Mouse (Mus musculus) CH12F3 (cell line): ENCODE data around the gene Tnf.

Experiments
- in situ Hi-C: fragments of 300-500 bp; cut with MboI; formaldehyde crosslinking; loops from 2 replicates; pipeline ENCODE4 v1.14.3; 2020; ENCODE audit warnings: low sequenced_read_pairs

Gene Tnf

DNA sequence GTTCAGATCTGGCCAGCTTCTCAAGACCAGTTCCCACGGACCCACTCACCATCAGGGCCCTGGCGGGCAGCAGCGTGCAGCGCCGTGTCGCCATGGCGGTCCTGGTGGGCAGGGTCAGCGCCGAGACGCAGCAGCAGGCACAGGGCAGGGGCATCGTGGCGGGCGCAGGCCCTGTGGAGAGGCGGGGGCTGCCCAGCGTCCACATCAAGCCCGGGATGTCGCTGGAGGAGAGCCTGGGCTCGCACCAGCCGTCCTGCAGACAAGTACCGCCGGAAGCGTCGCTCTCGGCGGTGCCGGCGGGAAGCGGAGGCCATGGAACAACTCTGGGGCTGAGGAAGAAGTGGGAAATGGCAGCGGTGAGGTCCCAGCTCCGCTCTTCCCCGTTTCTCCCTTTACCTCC, 33.1 kb upstream of the Tnf start:
- in situ Hi-C loops, result loop anchor here (5.0 kb wide), 1 partner anchor 68 kb away; no protein-coding TSS in a partner anchor

DNA sequence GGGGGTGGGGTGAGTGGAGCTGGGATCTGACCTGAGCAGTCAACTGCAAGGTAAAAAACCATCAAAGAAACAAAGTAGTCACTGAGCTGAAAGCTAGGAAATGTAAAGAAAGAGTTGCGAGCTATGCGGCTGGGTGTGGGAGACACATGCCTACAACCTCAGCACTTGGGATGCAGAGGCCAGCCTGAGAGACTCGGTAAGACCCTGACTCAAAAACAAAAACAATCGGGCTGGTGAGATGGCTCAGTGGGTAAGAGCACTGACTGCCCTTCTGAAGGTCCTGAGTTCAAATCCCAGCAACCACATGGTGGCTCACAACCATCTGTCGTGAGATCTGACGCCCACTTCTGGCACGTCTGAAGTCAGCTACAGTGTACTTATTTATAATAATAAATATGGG, 32.3 kb upstream of the Tnf start:
- in situ Hi-C loops, result loop anchor here (5.0 kb wide), 1 partner anchor 67 kb away; no protein-coding TSS in a partner anchor

DNA sequence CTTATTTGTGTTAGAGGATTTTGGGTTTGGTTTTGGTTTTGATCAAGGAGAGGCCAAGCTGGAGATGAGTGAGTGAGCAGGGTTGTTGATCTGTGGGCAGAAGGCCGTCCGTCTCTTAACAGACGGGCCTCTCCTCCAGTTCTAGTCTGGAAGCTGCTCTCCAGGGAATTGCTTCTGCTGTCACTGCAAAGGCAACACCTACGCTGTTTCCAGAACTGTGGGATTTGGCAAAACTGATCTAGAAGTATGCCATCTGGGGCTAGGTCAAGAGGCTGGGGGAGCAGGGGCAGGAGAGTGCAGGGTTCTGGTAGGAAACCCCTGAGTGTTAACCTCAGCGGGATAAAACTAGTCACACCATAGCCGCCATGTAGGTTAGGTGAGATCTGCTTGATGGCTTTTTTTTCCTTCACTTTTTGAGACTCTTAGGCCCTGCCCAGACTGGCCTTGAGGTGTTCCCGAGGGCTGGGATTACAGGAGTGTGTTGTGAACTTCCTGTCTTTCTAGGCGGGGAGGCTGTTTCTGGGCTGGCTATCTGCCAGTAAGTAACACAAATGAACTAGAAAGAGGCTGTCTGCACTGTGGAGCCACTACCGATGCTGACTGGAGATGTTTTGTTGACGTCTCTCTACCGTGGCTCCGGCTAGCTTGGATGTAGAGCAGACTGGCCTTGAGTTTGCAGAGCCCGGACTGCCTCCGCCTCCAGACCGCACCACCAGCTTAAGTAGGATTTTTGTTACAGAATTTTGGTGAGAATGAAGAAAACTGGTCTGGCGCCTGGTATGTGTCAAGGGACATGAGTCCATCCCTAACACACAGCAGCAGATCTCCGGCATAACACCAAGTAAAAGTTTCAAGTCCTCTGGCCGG, 31.5 kb upstream of the Tnf start, which contains the start of gene Atp6v1g2:
Gene Atp6v1g2 (plus strand): TSS at position 547 of the 867 bp plus-strand sequence.
- in situ Hi-C loops, result loop anchor here (5.0 kb wide), 1 partner anchor 66 kb away; no protein-coding TSS in a partner anchor

DNA sequence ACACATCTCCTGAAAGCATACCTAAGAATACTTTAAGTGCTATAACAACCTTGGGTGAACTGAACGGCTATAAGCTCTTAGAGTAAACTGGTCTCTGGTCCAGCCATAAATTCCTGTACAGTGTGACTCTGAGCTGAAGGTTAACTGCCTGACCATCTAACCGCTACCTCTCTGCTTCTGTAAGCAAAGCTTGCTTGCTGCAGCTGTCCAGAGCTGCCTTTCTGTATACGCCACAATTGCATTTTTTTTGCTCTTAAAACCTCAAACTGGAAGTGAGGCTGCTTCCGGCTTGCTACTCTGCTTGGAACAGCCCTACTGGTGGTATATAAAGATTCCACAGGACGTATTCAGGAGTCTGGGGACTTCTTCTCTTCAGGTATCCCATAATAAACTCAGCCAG, 30.9 kb upstream of the Tnf start:
- in situ Hi-C loops, result loop anchor here (5.0 kb wide), 1 partner anchor 65 kb away; no protein-coding TSS in a partner anchor

DNA sequence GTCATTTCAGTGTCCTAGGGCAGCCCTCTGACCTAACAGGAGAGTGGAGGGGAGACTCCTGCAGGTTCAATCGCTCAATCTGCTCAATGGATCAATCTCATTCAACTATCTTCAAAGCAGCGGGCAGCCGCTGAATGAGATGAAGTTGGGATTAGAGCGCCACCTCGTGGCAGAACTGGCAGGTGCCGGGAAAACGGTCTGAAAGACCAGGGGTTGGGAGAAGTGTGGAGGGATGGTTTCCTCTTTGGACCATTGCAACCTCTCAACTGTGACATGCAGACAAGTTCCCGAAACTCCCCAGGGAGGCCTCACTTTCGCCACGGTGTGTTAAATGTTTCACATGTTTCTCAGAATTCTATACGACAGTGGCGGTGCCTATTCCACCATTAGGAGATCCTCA, 30.2 kb upstream of the Tnf start:
- in situ Hi-C loops, result loop anchor here (5.0 kb wide), 1 partner anchor 65 kb away; no protein-coding TSS in a partner anchor

DNA sequence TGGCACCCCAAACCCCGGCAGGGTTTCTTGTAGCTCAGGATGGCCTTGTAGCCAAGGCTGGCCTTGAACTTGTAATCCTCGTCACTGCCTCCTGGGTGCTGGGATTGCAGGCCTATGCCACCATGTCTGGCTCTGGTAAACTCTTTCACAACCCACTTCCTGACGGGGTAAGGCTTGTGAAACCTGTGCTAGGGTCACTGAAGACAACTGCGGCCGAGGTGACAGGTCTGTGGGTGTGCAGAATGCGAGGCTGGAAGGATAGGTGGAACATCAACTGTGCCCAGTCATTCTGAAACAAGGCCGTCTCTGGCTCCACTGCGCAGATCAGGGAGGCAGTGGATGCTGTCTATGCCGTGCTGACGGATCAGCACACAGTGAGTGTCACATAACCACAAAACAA, 29.2 kb upstream of the Tnf start:
- in situ Hi-C loops, result loop anchor here (5.0 kb wide), 1 partner anchor 64 kb away; no protein-coding TSS in a partner anchor

DNA sequence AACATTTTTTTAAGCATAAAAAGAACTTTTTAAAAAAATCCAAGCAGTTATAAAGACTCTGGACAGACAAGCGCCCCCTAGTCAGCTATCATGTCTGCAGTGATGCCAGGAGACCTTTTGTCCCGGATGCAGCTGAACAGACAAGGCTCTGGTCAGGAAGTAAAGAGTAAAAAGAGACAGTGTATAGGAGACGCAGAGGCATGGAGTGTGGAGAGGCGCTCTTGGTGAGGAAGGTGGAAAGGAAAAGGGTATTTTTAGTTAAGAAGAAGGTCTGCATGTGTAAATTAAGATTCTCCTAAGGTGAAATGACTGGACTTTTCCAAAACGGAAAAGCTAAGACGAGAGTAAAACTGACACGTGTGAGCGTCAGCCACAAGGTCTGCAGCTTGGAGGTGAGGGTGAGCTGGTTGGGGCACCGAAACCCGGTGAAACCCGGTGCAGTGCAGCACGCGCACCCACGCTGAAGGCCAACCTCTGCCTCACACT, 24.8 kb upstream of the Tnf start:
- in situ Hi-C loops, result no loop called here

DNA sequence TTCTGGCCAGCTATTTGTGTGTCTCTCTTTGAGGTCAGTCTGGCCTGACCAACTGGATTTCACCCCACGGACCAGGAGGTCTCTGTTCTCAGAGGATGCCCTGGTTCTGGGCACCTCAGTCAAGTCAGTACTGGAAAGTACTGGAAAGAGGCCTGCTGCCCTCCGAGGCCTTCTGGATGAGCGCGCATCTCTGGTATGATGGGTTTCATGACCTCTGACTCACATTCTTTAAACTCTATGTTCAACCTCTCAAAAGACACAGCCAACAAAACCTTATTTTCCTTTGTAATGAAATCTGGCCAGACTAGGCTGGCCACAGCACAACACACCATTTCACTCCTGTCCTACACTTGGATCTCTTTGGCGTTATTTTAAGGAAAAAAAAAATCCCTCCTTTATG, 23.6 kb upstream of the Tnf start:
- in situ Hi-C loops, result no loop called here

DNA sequence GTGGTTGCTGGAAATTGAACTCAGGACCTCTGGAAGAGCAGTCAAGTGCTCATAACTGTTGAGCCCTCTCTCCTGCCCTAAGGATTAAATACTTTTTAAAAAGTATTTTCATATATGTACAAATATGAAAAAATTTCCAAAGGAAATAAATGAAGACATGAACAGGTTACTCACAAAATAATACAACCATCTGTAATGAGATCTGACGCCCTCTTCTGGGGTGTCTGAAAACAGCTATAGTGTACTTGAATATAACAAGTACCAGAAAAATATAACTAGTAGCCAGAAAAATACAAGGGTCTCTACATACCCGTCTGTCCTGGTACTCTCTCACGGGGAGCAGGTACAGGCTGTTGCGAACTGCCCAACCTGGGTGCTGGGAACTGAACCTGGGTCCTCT, 22.8 kb upstream of the Tnf start:
- in situ Hi-C loops, result no loop called here

DNA sequence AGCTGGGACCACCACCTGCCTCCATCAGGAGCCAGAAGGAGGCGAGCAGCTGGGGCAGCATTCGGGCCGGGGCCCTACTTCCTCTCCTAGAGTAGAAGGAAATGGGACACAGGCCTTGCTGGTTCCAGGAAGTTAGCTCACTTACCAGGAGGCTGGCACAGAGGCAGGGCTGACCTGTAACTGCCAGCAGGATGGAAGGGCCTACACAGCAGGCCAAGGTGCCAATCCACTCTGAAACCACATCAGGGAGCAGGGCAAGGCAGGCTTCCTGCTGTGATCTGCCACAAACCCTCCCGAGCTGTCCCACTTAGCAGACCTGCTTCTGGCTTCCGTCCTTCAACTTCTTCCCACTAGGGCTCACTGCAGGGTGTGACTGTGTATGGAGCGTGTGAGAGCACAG, 20.5 kb upstream of the Tnf start:
- in situ Hi-C loops, result no loop called here

DNA sequence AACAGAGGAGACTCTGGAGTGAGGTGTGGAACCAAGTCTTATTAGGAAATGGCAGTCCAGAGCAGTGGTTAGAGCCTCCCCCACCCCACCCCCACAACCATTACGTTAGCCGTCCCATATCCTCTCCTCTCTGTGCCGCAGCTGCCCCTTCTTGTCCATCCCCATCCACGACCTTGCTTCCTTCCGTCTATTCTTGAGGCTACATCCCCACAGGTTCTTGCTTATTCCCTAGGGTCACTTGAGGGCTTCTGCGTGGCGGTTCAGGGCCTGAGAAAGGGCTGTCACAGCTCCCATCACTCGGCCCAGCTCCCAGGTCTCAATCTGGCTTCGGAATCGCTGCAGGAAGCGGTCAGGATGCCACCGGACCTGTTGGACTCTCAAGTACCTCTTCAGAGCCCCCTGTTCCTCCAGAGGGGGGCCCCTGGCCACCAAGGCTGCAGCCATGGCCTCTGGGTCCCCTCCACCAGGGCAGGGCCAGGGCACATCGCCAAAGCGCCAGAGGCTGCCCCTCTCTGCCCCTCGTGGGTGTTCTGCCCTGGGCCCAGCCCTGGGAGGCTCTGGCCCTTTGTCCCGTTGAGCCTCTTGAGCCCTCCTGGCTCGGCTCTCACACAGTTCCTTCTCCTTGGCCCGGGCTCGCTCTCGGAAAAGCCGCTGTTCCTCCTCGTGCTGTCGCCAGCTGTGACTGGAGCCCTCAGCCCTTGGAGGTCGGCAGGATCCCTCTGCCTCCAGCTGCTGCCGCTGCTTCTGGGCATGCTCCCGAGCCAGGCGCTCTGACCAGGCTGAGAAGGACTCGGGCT, 18.5 kb upstream of the Tnf start, which contains the start of gene Gm16181:
Gene Gm16181 (plus strand): TSS at position 679 of the 797 bp plus-strand sequence.
- in situ Hi-C loops, result no loop called here

DNA sequence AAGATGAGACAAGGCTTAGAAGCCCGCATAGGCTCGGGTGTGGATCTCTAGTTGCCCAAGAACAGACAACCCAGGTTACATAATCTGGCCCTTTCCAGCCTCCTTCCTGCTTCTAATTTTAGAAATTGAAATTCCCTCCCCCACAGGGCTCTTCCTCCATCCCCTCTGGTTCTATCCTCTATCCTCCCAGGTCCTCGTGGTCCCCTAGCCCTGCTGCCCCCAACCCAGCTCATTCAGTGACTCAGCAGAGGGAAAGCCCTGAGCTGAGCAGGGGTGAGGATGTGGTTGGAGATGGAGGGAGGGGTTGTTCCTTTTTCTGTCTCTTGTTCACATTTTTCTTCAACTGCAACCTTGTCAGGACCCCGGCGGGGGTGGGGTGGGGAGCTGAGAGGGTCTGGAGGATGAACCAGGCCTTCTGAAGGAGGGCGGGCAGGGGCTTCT, 17.8 kb upstream of the Tnf start:
- in situ Hi-C loops, result no loop called here

DNA sequence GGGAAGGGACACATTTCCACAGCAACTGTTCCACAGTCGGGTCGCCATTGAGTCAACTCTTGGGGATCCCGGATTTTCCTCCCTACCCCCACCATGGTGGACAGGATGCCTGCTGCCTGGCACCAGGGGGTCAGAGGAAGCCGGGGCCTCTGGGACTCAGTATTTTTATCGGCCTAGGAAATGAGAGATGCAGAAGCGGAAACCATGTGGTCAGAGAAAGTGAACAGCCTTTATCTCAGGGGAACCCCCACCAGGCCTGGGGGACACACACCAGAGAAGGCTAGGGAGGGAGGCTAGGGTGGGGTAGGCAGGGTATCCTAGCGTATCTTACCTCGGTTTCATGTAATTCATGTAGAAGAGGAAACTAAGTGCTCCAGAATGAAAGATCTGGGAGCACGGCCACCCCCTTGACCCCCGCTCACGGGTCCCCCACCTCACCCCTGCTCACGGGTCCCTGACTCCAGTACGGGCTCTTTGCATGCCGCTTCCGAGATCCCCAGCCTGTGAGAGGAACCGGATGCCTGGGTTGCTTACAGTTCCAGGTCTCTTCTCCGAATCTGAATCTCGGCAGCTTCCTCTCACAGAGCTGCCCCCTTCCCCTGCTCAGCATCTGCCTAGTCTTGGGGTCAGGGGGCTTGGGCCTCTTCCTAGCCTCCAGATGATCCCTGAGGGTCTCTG, 16.8 kb upstream of the Tnf start:
- in situ Hi-C loops, result no loop called here

DNA sequence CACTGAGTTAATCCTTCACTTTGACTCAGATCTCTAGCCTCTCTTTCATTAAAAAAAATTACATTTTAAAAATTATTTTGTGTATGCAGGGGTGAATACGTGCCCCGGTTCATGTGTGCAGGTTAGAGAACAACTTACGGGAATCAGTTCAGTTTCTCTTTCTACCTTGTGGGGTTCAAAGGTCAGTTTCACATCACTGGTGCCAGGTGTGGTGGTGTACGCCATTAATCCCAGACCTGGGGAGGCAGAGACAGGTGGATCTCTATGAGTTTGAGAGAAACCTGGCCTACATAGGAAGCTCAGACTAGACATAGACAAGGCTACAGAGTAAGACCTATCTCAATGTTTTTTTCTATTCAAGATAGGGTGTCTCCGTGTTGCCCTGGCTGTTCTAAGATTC, 11.3 kb upstream of the Tnf start:
- in situ Hi-C loops, result no loop called here

DNA sequence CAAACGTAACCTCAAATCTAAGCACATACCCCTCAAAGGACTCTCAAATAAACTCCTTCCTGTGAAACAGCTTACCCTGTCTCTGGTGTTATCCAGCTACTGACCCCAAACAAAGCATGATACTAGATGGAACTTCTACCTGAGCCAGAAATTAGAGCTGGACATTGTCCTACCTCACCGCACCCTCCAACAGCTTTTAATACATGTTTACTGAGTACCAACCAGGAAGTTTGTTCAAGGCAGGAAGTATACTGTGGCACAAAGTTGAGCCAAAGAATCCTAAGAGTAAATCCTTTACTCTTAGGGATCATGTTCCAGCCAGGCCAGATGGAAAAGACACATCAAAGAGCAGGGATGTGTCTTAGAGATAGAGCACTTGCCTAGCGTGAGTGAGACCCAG, 8.8 kb upstream of the Tnf start:
- in situ Hi-C loops, result no loop called here

DNA sequence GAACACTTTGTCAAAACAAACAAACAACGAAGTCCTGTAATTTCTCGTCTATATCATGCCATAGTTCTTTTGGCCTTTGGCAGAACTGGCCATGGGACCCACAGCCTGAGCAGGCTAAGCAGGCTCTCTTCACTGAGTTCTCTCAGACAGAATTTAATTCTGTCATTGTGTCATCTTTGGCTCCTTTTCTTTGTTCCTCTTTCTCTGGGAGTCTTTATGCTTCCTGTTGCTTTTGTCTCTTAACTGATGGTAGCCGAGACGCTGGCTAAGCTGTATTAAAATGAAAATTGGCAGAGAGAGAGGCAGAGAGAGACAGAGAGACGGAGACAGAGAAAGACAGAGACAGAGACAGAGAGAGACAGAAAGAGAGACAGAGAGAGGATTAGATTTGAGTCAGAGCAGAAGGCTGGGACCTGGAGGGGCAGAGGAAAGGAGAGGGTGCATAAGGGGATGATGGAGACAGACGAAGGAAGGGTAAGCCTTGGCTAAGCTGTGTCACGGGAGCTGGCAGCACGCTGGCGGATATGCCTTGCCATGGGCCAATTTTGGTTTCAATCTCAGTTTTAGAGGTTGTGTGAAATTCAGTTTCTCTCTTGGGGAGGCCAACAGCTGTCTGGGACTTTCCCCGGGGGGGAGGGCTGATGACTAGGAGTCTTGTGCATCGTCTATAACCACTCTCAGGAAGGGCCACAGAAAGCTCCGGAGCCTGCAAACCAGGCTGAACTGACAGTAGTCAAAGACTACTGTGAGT, 8.2 kb upstream of the Tnf start:
- in situ Hi-C loops, result no loop called here

DNA sequence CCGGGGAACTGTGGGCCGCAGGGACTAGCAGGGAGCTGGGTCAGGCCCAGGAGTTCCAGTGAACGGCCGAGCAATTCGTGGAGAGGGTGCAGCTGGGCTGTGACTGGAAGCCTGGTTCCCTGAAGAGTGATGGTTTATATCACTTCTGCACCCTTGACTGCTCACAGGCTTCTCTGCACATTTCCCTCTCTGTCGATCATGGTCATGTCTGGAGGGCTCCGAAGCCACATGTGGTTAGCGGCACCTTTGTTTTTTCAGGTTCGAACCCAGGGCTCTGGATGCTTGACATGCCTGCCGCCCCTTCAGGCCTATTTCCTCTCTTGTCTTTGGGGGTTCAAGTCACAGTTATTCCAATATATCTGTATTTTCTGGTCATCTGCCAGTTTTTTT, 3.6 kb upstream of the Tnf start:
- in situ Hi-C loops, result no loop called here

DNA sequence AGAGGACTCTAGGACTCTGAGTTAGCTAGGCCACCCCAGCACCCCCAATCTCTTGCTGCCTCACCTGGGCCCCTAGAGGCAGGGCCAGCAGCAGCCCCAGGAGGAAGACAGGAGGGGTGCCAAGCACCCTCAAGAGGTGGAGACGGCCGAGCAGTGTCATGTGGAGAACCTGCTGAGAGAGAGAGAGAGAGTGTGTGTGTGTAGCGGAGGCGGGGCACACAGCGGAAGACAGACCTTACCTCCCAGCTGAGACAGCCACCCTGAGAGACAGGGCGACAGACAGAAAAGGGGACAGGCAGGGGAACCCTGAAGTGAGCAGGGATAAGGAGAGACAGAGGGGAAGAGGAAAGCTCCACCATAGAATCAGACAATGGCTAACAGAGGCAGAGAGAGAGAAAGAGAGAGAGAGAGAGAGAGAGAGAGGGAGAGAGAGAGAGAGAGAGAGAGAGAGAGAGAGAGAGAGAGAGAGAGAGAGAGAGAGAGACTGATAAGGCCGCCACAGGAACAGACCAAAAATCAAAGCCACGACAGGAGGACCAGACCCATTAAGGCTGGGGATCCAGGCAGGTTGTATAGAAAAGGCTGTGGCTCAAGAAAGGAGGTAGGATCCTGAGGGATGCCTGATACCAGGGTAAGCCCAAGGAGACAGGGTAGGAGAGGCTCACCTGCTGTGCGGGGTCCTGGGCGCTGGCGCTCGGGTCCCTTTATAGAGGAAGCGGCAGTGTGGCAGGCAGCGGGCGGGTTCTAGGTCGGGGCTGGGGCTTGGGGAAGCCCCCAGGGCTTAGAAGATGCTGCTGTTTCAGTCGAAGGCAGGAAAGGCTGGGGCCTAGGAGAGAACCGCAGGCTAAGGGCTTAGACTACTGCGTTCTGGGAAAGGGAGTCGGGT, 2.9 kb upstream of the Tnf start, which contains the start of gene Lta:
Gene Lta (minus strand): TSS at position 858 of the 886 bp plus-strand sequence.
- in situ Hi-C loops, result no loop called here

DNA sequence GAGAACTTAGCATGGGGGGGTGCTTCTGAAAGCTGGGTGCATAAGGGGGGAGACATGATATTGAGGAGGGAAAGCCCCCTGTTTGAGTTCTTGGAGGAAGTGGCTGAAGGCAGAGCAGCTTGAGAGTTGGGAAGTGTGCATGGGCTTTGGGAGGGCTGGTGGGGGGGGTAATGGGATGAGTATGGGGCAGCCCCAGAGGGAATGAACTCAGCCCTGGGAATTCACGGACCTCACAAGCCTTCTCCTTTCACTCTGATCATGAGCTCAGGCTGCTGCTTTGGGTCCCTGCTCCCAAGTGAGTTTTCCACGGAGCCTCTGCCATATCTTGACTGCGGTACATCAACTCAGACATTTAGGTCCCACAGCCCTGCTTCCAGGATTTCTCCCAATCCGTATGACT, 635 bp upstream of the Tnf start:
- in situ Hi-C loops, result no loop called here
